Mouse (Mus musculus) T-cell, adult 2 months (primary cell): Measurements from ENCODE around the gene Flt3l.
"Not testable (repeated sequence)": the region's sequence is repeated elsewhere in the genome, so short reads cannot be mapped to it uniquely, and the experiment has no call there.

Experiments used
- DNase-seq: peaks from one replicate; pipeline ENCODE4 v3.0.0; 2022; ENCODE audit warnings: low spot score

The Flt3l gene

GRCm38 (mm10) chr7:45123186-45123570 is 13.1 kb downstream of the Flt3l start:
- peak; percentile 44 for DNase-seq

- DNase-seq = no peak
Measured at GRCm38 (mm10) chr7:45122561-45123185, 13.6 kb downstream of the Flt3l start.

GRCm38 (mm10) chr7:45121966-45122365 is 14.3 kb downstream of the Flt3l start:
- DNase-seq = no peak

- peak; percentile 93 for DNase-seq
Measured at GRCm38 (mm10) chr7:45121404-45121803, 14.8 kb downstream of the Flt3l start.

GRCm38 (mm10) chr7:45119780-45120709 is 16.2 kb downstream of the Flt3l start:
- no peak for DNase-seq

GRCm38 (mm10) chr7:45118336-45118735 is 17.9 kb downstream of the Flt3l start:
- no peak for DNase-seq

GRCm38 (mm10) chr7:45117566-45117965 is 18.7 kb downstream of the Flt3l start:
- DNase-seq = no peak

- DNase-seq = no peak
Measured at GRCm38 (mm10) chr7:45113476-45113875, 22.8 kb downstream of the Flt3l start.

GRCm38 (mm10) chr7:45112529-45112928 is 23.7 kb downstream of the Flt3l start:
- no peak for DNase-seq

GRCm38 (mm10) chr7:45111940-45112339 is 24.3 kb downstream of the Flt3l start:
- DNase-seq = no peak

GRCm38 (mm10) chr7:45110089-45110488 is 26.1 kb downstream of the Flt3l start:
- not testable (repeated sequence) for DNase-seq

GRCm38 (mm10) chr7:45107052-45107645 is 29.1 kb downstream of the Flt3l start:
- DNase-seq = no peak

- no peak for DNase-seq
Measured at GRCm38 (mm10) chr7:45106441-45106840, 29.8 kb downstream of the Flt3l start.

GRCm38 (mm10) chr7:45105491-45105890 is 30.7 kb downstream of the Flt3l start:
- DNase-seq = no peak

GRCm38 (mm10) chr7:45104941-45105340 is 31.3 kb downstream of the Flt3l start:
- no peak for DNase-seq

- no peak for DNase-seq
Measured at GRCm38 (mm10) chr7:45103652-45104180, 32.5 kb downstream of the Flt3l start, which contains the start of gene Fcgrt. Gene Fcgrt (minus strand): TSS chr7:45103851.

- no peak for DNase-seq
Measured at GRCm38 (mm10) chr7:45102940-45103585, 33.2 kb downstream of the Flt3l start.

- no peak for DNase-seq
Measured at GRCm38 (mm10) chr7:45102441-45102840, 33.8 kb downstream of the Flt3l start.

GRCm38 (mm10) chr7:45100046-45100445 is 36.2 kb downstream of the Flt3l start:
- no peak for DNase-seq

- no peak for DNase-seq
Measured at GRCm38 (mm10) chr7:45098541-45099240, 37.5 kb downstream of the Flt3l start.

GRCm38 (mm10) chr7:45097479-45097878 is 38.8 kb downstream of the Flt3l start:
- no peak for DNase-seq
